Mouse (Mus musculus) liver, embryonic 16.5 days (tissue): ENCODE data around the gene Poc1b. TPM values are rescaled to one million over a fixed set of nuclear protein-coding genes. Genes with fewer than 3 reads are reported as not detected.

Source experiments
- ATAC-seq: fragments of 200-750 bp; cut with Nextera tagmentation; 2 replicates; pipeline ENCODE4 v1.8.0; 2017; ENCODE audit warnings: low read depth, mild to moderate bottlenecking, moderate number of reproducible peaks, moderate library complexity
- H3K27ac ChIP-seq: fragments of 300-500 bp; sonication (generic); 2 replicates; pipeline ENCODE4 v1.5.1; 2014; ENCODE audit warnings: mild to moderate bottlenecking, low read length
- H3K27me3 ChIP-seq: fragments of 300-500 bp; sonication (generic); 2 replicates; pipeline ENCODE4 v1.6.1; 2014; ENCODE audit warnings: low read depth, low read length, mixed read lengths; ENCODE audit not compliant: control insufficient read depth, insufficient read depth
- H3K36me3 ChIP-seq: fragments of 300-500 bp; sonication (generic); 2 replicates; pipeline ENCODE4 v1.6.1; 2014; ENCODE audit warnings: mild to moderate bottlenecking; ENCODE audit not compliant: control insufficient read depth, insufficient read depth
- H3K4me1 ChIP-seq: fragments of 300-500 bp; sonication (generic); 2 replicates; pipeline ENCODE4 v1.6.1; 2014; ENCODE audit warnings: low read depth, low read length, mixed read lengths; ENCODE audit not compliant: control insufficient read depth
- H3K4me2 ChIP-seq: fragments of 300-500 bp; sonication (generic); 2 replicates; pipeline ENCODE4 v1.6.1; 2014; ENCODE audit warnings: low read depth, low read length, mixed read lengths
- H3K4me3 ChIP-seq: fragments of 300-500 bp; sonication (generic); 2 replicates; pipeline ENCODE4 v1.5.1; 2014; ENCODE audit warnings: low read depth, mild to moderate bottlenecking, low read length
- H3K9ac ChIP-seq: fragments of 300-500 bp; sonication (generic); 2 replicates; pipeline ENCODE4 v1.6.1; 2014; ENCODE audit warnings: low read depth, low read length
- H3K9me3 ChIP-seq: fragments of 300-500 bp; sonication (generic); replicated peaks from 2 replicates; pipeline ENCODE4 v1.6.1; 2016; ENCODE audit warnings: low read length; ENCODE audit not compliant: control insufficient read depth
- WGBS: fragments of 180-500 bp; shearing (Covaris S2); extraction: QIAGEN DNeasy Blood & Tissue Kit; methylation state at CpG from one replicate; pipeline ENCODE4 v1.1.7; 2014; ENCODE audit not compliant: insufficient replicate concordance; 5-methylcytosine and 5-hydroxymethylcytosine counted together
- polyA plus RNA-seq: library from polyadenylated mRNA; unstranded; fragments of >200 nt; fragmentation: Nextera tagmentation; extraction: Ambion mirVana; gene quantifications from 2 replicates; pipeline ENCODE4 v1.2.1, GENCODE M21; 2015

Gene Poc1b
- polyA plus RNA-seq, 1 experiment from 2014 or later, result 6.8 TPM

DNA sequence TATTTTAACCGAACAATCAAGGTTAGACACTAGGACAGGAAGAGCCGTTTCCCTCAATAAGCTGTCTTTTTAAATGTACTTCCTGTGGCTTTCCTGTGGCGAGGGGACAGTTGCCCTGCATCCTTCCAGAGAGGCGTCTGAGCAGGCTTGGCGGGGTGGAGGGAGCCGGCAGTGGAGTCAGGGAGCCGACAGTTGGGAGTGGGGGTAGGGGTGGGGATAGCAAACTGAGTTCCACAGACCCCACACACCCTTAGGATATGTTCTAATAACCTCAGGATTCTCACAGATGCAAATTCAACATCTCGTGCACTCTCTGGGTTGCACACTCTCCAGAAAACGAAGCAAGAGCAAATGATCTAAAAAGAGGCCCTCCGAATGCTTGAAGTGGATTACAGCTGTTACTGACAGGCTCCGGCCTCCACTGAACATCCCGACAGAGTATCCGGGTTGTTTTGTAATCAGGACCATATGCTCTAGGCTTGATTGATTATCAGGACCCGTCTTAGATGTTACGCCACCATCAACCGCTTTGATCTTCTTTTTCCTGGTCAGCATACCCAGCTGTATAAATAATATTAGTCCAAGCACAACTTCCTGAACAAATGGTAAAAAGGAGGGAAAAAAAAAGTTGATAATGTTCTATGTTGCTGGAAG lies 122.3 kb downstream of the Poc1b start:
- 0 out of 2 replicates have a peak, but pooled peaks have one; percentile 5 for ATAC-seq
- H3K4me2 ChIP-seq, result no peak overlapping the region
- 5% methylated on average over 16 of the region's 16 CpGs for WGBS
- no peak overlapping the region for H3K4me3 ChIP-seq
- H3K27me3 ChIP-seq, result peaks cover 3% of the 10 kb centered on the region; the same call in 1 of the 2 replicates
- no peak overlapping the region for H3K27ac ChIP-seq
- no peaks in the 10 kb centered on the region for H3K9me3 ChIP-seq
- no peaks in the 10 kb centered on the region for H3K36me3 ChIP-seq
- H3K9ac ChIP-seq, result no peak overlapping the region
- peaks cover 5% of the 10 kb centered on the region; the same call in 1 of the 2 replicates for H3K4me1 ChIP-seq

DNA sequence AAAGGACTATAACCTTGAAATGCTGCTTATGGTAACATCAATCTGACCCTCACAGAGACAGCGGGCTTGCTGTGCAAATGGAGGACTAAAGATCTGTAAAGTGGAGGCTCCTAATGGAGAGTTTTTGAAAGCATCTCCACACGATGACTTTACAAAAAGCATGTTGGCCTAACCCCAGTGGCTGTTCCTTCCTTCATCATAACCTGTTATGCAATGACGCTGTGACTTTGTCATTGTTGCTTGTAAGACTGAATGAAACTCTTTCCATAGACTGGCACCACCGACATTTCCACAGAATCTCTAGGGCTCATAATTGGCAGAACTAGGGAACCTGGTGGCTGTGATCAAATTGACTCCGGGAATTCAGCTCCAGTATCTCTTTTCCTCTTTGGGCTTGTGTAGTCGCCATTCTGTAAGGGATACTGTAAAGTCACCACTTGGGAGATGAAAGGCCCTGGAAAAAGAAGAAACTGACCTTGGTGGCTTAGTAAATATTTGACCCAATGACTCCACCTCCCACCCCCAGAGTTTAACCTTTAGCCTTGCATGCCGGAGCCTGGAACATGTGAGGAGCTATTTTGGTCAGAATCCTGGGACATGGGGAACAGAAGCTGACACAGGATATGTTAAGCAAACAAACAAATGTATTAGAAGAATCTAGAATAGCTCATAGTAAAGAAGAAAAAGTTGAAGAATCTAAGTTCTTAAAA lies 125.8 kb downstream of the Poc1b start:
- 48% methylated on average over 7 of the region's 7 CpGs for WGBS
- Histone ChIP-seq H3K9me3 (no peaks in the 10 kb centered on the region), H3K27me3 (peaks cover 3% of the 10 kb centered on the region; the same call in 1 of the 2 replicates), H3K4me2 (0 out of 2 replicates have a peak overlapping the region, but pooled peaks have one; percentile 2), H3K36me3 (no peaks in the 10 kb centered on the region), H3K27ac (peak overlapping the region; percentile 72), H3K9ac (no peak overlapping the region), H3K4me1 (peaks cover 5% of the 10 kb centered on the region; the same call in 1 of the 2 replicates), H3K4me3 (no peak overlapping the region)
- peak; percentile 76 for ATAC-seq

DNA sequence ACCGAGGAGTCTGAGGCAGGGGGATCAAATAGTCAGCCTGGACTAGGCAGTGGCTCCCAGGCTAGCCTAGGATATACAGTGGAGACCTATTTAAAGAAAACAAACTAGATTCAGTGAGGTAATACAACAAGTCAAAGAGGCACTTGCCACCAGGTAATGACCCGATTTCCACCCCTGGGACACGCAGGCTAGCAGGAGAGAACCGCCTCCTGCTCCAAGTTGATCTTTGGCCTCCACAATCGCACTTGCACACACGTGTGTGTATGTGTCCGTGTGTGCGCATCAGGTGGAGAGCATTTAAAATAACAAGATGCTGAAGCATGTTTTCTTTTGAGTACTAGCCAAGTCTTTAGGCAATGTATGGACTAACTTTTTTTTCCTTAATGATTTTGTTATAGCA lies 127.5 kb downstream of the Poc1b start:
- ATAC-seq, result peak; percentile 58
- no peaks in the 10 kb centered on the region; the same call in 1 of the 2 replicates for H3K4me1 ChIP-seq

DNA sequence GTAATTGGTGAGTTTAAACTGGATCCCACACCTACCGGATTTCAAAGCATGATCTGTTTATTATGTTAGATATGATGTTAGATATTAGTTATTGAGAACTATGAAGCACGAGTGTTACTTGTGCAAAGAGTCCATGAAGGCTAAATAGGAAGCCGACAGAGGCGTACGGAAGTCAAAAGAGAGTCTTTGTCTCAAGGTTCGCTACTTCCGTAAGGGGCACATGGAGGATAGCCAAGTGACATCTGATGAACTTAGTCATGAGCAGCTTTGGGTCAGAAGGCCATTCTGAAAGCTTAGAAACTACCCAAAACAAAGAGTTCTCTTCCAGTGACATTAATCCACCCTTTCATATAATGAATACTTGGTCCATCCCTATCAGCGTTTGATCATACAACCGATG lies 128.2 kb downstream of the Poc1b start:
- Histone ChIP-seq H3K9ac (no peak overlapping the region), H3K27me3 (no peaks in the 10 kb centered on the region), H3K9me3 (no peaks in the 10 kb centered on the region), H3K4me1 (no peaks in the 10 kb centered on the region; the same call in 1 of the 2 replicates), H3K36me3 (no peaks in the 10 kb centered on the region), H3K27ac (no peak overlapping the region), H3K4me2 (no peak overlapping the region), H3K4me3 (no peak overlapping the region)
- ATAC-seq, result no peak
- 80% methylated on average over 9 of the region's 9 CpGs for WGBS

More for the DNA sequence above, 127.5 kb downstream of the Poc1b start:
- peak overlapping the region; percentile 63 for H3K27ac ChIP-seq
- 0 out of 2 replicates have a peak overlapping the region, but pooled peaks have one; percentile 8 for H3K4me2 ChIP-seq
- H3K4me3 ChIP-seq, result peak overlapping the region; percentile 12; the same call in 1 of the 2 replicates
- no peaks in the 10 kb centered on the region for H3K36me3 ChIP-seq
- no peaks in the 10 kb centered on the region for H3K27me3 ChIP-seq
- no peak overlapping the region for H3K9ac ChIP-seq
- WGBS, result 64% methylated on average over 8 of the region's 8 CpGs
- H3K9me3 ChIP-seq, result no peaks in the 10 kb centered on the region

DNA sequence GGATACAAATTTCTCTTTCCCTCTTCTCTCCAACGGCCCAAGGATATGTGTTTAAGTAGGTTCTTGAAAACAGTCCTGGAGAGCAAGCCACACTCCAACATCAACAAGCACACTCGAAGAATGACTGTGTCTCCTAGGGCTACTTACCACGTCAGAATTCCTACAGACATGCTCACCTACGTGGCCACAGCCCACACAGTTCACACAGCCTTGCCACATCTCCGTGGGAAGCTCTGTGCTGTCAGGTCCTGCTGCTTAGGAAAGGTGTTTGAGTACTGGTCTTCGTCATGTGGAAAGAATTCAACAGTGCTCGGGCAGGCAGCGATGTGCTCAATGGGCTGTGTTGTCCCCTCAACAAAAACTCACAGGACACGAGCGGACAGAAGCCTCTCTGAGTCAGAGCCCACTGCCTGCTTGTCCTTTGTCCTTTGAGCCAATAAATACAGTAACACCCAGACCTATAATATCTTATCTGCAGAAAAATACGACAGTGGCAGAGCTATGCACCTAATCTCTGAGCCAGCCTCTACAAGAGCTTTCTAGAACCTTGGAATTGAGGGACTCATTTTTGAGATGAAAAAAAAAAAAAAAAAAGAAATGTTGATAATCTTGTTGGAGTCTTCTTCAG lies 130.5 kb downstream of the Poc1b start:
- Histone ChIP-seq H3K27me3 (no peaks in the 10 kb centered on the region), H3K27ac (no peak overlapping the region), H3K4me2 (no peak overlapping the region), H3K9me3 (no peaks in the 10 kb centered on the region), H3K36me3 (no peaks in the 10 kb centered on the region), H3K9ac (no peak overlapping the region), H3K4me1 (no peaks in the 10 kb centered on the region; the same call in 1 of the 2 replicates), H3K4me3 (no peak overlapping the region)
- no peak for ATAC-seq
- WGBS, result 58% methylated on average over 11 of the region's 11 CpGs

DNA sequence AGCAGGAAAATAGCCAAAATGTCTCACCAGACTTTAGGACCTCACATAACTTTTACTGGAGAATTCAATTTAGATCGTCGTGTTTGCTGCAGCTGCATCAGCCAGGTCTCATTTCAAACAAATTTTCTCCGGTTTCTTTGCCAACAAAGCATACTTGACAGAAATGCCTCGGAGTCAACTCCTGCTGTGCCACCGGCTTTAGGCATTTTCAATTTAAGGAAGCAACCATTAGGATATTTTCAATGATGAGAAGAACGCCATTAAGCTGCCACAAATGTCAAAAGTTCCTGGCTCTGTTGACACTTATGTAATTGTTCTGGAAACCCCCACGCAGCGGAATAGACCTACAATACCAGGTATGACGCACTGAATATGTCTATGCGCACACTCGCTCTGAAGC lies 131.7 kb downstream of the Poc1b start:
- Histone ChIP-seq H3K4me3 (no peak overlapping the region), H3K27ac (no peak overlapping the region), H3K36me3 (no peaks in the 10 kb centered on the region), H3K9ac (no peak overlapping the region), H3K4me1 (no peaks in the 10 kb centered on the region; the same call in 1 of the 2 replicates), H3K27me3 (no peaks in the 10 kb centered on the region), H3K4me2 (no peak overlapping the region), H3K9me3 (no peaks in the 10 kb centered on the region)
- 78% methylated on average over 11 of the region's 11 CpGs for WGBS
- no peak for ATAC-seq

DNA sequence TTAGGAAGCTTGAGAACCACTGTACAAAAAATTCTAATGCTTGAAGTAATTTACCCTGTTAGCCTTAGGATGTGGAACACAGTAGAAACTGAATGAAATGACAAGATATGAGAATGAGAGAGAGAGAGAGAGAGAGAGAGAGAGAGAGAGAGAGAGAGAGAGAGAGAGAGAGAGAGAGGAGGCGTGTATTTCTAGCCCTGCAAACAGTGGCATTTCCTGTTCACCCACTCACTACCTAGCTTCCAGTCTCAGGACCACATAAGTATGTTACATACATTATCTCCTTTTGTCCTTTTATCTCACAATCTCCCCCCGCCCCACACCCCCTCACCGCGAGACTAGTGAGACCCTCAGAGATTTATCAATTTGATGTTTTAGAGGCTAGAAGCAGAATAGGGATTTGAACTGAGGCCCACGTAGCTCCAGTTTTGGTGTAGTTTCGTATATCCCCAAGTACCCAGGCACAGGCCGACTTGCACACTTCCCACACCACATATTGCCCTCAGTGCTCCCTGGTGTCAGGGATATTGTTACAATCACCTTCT lies 134.5 kb downstream of the Poc1b start:
- Histone ChIP-seq H3K9ac (no peak overlapping the region), H3K27ac (no peak overlapping the region), H3K36me3 (no peaks in the 10 kb centered on the region), H3K27me3 (no peaks in the 10 kb centered on the region), H3K4me3 (no peak overlapping the region), H3K9me3 (no peaks in the 10 kb centered on the region), H3K4me1 (no peaks in the 10 kb centered on the region; the same call in 1 of the 2 replicates), H3K4me2 (no peak overlapping the region)
- 50% methylated on average over 7 of the region's 7 CpGs for WGBS
- ATAC-seq, result no peak

GRCm38 (mm10) chr10:99241829-99242711 lies 135.2 kb downstream of the Poc1b start:
- H3K27me3 ChIP-seq, result no peaks in the 10 kb centered on the region
- 37% methylated on average over 16 of the region's 16 CpGs for WGBS
- no peak overlapping the region for H3K4me2 ChIP-seq
- H3K27ac ChIP-seq, result no peak overlapping the region
- H3K4me3 ChIP-seq, result no peak overlapping the region
- no peaks in the 10 kb centered on the region for H3K9me3 ChIP-seq
- H3K4me1 ChIP-seq, result no peaks in the 10 kb centered on the region; the same call in 1 of the 2 replicates
- ATAC-seq, result 0 out of 2 replicates have a peak, but pooled peaks have one; percentile 30
- no peak overlapping the region for H3K9ac ChIP-seq
- H3K36me3 ChIP-seq, result no peaks in the 10 kb centered on the region
